Mouse (Mus musculus) midbrain, embryonic 14.5 days (tissue): Measurements from ENCODE around the gene Selp. TPM values are rescaled to one million over a fixed set of nuclear protein-coding genes. Genes with fewer than 3 reads are reported as not detected.
A peak's percentile ranks its signal among the peaks of the same experiment; 100 is the strongest.

Experiments
- ATAC-seq: fragments of 200-750 bp; cut with Nextera tagmentation; 2 replicates; pipeline ENCODE4 v1.8.0; 2017; ENCODE audit warnings: moderate number of reproducible peaks, moderate library complexity; ENCODE audit not compliant: low FRiP score, low TSS enrichment
- DNase-seq: peaks from one replicate; pipeline ENCODE4 v3.0.0-alpha.2; 2015
- H3K27ac ChIP-seq: fragments of 300-500 bp; sonication (generic); replicated peaks from 2 replicates; pipeline ENCODE4 v1.5.1; 2014; ENCODE audit warnings: mild to moderate bottlenecking, low read depth, low read length, moderate library complexity
- H3K27me3 ChIP-seq: fragments of 300-500 bp; sonication (generic); 2 replicates; pipeline ENCODE4 v1.6.1; 2014; ENCODE audit warnings: low read length, control low read depth, mixed read lengths; ENCODE audit not compliant: control insufficient read depth, insufficient read depth
- H3K36me3 ChIP-seq: fragments of 300-500 bp; sonication (generic); 2 replicates; pipeline ENCODE4 v1.6.1; 2014; ENCODE audit warnings: low read length, control low read depth; ENCODE audit not compliant: control insufficient read depth, insufficient read depth
- H3K4me1 ChIP-seq: fragments of 300-500 bp; sonication (generic); 2 replicates; pipeline ENCODE4 v1.6.1; 2014; ENCODE audit warnings: mild to moderate bottlenecking, antibody characterized with exemption, low read length, control low read depth; ENCODE audit not compliant: control insufficient read depth, insufficient read depth
- H3K4me2 ChIP-seq: fragments of 300-500 bp; sonication (generic); 2 replicates; pipeline ENCODE4 v1.6.1; 2014; ENCODE audit warnings: mild to moderate bottlenecking, low read length, moderate library complexity
- H3K4me3 ChIP-seq: fragments of 300-500 bp; sonication (generic); replicated peaks from 2 replicates; pipeline ENCODE4 v1.5.1; 2014; ENCODE audit warnings: low read depth, low read length
- H3K9ac ChIP-seq: fragments of 300-500 bp; sonication (generic); replicated peaks from 2 replicates; pipeline ENCODE4 v1.6.1; 2014; ENCODE audit warnings: mild to moderate bottlenecking, low read length, moderate library complexity
- H3K9me3 ChIP-seq: fragments of 300-500 bp; sonication (generic); 2 replicates; pipeline ENCODE4 v1.6.1; 2016; ENCODE audit warnings: low read length, control low read depth, mixed read lengths; ENCODE audit not compliant: control insufficient read depth
- WGBS: fragments of 180-500 bp; shearing (Covaris S2); extraction: QIAGEN DNeasy Blood & Tissue Kit; methylation state at CpG from one replicate; pipeline ENCODE4 v1.1.7; 2014; 5-methylcytosine and 5-hydroxymethylcytosine counted together
- polyA plus RNA-seq: library from polyadenylated mRNA; unstranded; fragments of >200 nt; fragmentation: Nextera tagmentation; extraction: Ambion mirVana; gene quantifications from 2 replicates; pipeline ENCODE4 v1.2.1, GENCODE M21; 2014

Selp gene
- polyA plus RNA-seq, 1 experiment from 2014 or later = not detected

DNA sequence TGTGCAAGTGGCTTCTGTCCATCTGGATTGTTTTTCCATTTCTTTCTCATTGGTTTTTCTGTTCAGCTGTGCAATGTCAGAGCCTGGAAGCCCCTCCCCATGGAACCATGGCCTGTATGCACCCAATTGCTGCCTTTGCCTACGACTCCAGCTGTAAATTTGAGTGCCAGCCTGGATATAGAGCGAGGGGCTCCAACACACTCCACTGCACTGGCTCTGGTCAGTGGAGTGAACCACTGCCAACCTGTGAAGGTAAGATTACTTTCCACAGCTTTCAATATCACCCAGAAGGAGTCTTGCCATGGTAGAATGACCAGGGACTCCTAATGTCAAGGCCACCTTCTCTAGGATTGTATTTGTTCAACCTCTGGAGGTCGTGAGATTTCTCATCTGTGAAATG lies 14.9 kb downstream of the Selp start:
- Histone ChIP-seq H3K4me1 (no peaks in the 10 kb centered on the region), H3K36me3 (no peaks in the 10 kb centered on the region), H3K27me3 (no peaks in the 10 kb centered on the region), H3K4me2 (no peak overlapping the region), H3K27ac (no peak overlapping the region), H3K4me3 (no peak overlapping the region), H3K9me3 (no peaks in the 10 kb centered on the region), H3K9ac (no peak overlapping the region)
- DNase-seq = no peak
- no peak for ATAC-seq
- 79% methylated on average over 3 of the region's 3 CpGs for WGBS

DNA sequence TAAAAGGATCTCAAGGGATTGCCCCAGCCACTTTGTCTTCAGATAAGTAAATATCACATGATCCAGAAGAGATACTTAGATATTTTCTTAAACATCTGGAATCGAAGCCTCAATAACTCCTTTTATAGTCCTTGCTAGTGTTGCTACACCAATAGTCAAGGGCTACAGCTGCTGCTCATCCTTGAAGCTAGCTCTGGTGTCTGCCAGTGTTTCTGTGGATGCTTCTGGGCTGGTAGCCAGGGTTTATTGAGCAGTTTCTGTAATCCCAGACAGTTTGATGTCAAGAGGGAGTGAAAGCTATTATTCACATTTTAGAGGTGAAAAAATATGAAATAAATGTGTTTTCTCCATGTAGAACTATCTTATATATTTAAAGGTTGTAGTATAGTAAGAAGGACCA lies 17.5 kb downstream of the Selp start:
- Histone ChIP-seq H3K27me3 (no peaks in the 10 kb centered on the region), H3K36me3 (no peaks in the 10 kb centered on the region), H3K4me2 (no peak overlapping the region), H3K9ac (no peak overlapping the region), H3K4me3 (no peak overlapping the region), H3K27ac (no peak overlapping the region), H3K4me1 (no peaks in the 10 kb centered on the region), H3K9me3 (no peaks in the 10 kb centered on the region)
- DNase-seq (no peak), ATAC-seq (no peak)
- whole genome bisulfite sequencing = 83% methylated on average over 1 of the region's 1 CpGs

DNA sequence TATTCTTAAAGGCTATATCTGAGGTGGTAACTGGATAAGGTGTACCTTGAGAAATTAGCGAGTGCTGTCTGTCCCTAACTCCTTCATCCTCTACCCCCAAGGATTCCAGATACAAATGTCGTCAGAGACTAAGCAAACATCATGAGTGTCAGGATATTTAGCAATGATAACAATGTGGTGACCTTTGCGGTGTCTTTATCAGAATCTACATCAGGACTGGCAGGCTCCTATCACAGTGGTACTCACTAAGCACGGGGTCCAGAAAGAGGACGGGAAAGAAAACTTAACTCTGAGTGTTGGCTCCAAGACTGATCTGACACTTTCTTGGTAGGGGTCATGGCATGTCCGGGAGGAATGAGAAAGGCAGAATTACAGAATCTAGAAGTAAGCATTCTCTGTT lies 19.0 kb downstream of the Selp start:
- Histone ChIP-seq H3K4me2 (no peak overlapping the region), H3K36me3 (no peaks in the 10 kb centered on the region), H3K4me3 (no peak overlapping the region), H3K9ac (no peak overlapping the region), H3K27me3 (no peaks in the 10 kb centered on the region), H3K4me1 (no peaks in the 10 kb centered on the region), H3K9me3 (no peaks in the 10 kb centered on the region), H3K27ac (no peak overlapping the region)
- ATAC-seq (no peak), DNase-seq (no peak)
- 92% methylated on average over 6 of the region's 6 CpGs for WGBS

DNA sequence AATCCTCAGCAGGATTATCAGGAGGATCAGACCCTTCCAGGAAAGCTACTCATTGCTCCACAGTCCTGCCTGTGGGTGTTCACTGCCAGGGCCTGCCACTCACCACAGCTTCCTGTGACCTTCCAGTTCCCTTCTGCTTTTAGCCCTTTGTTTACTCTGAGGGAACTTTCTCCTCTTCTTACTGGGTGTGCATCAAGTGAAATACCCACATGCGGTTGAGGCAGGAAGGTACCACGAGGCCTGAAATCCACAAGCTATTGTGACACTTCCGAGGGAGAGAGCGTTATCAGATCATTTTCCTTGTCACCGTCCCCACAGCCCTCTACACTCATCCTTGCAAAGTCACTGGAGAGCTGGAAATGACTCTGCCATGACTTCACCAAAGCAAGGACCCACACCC lies 20.3 kb downstream of the Selp start:
- WGBS = 76% methylated on average over 5 of the region's 5 CpGs
- no peaks in the 10 kb centered on the region for H3K4me1 ChIP-seq

DNA sequence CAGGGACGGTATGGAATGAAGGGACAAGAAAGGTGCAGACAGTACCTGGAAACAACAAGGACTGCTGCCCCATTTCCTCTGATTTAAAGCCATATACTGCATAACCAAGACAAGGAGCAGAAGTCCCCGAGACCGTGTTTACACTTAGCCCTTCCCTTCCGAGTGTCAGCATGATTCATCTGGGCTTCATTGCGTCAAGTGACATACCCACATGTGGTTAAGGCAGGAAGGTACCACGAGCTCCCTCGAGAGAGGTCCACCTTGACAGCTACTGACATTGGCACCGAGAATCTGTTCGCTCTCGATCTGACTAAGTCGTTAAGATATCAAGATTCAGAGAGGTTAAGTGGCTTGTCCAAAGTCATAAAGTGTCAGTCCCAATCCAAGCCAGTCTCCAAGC lies 20.9 kb downstream of the Selp start:
- no peaks in the 10 kb centered on the region for H3K4me1 ChIP-seq
- H3K4me3 ChIP-seq = no peak overlapping the region
- no peak overlapping the region for H3K4me2 ChIP-seq
- H3K27ac ChIP-seq = no peak overlapping the region
- H3K9ac ChIP-seq = no peak overlapping the region
- no peak for ATAC-seq
- no peak for DNase-seq
- no peaks in the 10 kb centered on the region for H3K9me3 ChIP-seq
- H3K27me3 ChIP-seq = no peaks in the 10 kb centered on the region
- 86% methylated on average over 11 of the region's 11 CpGs for WGBS
- no peaks in the 10 kb centered on the region for H3K36me3 ChIP-seq

More for the DNA sequence above, 20.3 kb downstream of the Selp start:
- ATAC-seq (no peak), DNase-seq (no peak)
- Histone ChIP-seq H3K9me3 (no peaks in the 10 kb centered on the region), H3K27me3 (no peaks in the 10 kb centered on the region), H3K4me3 (no peak overlapping the region), H3K27ac (no peak overlapping the region), H3K4me2 (no peak overlapping the region), H3K9ac (no peak overlapping the region), H3K36me3 (no peaks in the 10 kb centered on the region)

DNA sequence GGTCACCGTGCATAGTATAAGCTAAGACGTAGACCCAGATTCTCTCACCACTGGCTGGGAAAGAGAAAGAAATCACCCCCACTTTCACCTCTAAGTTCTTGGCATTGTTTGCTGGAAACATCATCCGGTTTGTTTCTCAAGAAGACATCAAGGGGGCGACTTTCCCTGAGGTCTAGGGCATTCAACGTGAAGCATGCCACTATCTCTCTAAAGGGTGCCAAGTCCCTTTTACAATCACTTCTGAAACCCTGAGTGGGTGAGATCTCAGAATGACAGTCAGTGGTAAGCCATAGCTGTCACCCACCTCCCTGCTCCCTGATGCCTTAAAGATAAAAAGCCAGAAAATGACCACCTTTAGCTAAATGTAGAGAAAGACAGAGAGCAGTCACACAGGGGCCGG lies 21.6 kb downstream of the Selp start:
- Histone ChIP-seq H3K4me3 (no peak overlapping the region), H3K9ac (no peak overlapping the region), H3K4me2 (no peak overlapping the region), H3K4me1 (no peaks in the 10 kb centered on the region), H3K27ac (no peak overlapping the region), H3K9me3 (no peaks in the 10 kb centered on the region), H3K36me3 (no peaks in the 10 kb centered on the region), H3K27me3 (no peaks in the 10 kb centered on the region)
- DNase-seq (no peak), ATAC-seq (no peak)
- WGBS = 78% methylated on average over 6 of the region's 6 CpGs

DNA sequence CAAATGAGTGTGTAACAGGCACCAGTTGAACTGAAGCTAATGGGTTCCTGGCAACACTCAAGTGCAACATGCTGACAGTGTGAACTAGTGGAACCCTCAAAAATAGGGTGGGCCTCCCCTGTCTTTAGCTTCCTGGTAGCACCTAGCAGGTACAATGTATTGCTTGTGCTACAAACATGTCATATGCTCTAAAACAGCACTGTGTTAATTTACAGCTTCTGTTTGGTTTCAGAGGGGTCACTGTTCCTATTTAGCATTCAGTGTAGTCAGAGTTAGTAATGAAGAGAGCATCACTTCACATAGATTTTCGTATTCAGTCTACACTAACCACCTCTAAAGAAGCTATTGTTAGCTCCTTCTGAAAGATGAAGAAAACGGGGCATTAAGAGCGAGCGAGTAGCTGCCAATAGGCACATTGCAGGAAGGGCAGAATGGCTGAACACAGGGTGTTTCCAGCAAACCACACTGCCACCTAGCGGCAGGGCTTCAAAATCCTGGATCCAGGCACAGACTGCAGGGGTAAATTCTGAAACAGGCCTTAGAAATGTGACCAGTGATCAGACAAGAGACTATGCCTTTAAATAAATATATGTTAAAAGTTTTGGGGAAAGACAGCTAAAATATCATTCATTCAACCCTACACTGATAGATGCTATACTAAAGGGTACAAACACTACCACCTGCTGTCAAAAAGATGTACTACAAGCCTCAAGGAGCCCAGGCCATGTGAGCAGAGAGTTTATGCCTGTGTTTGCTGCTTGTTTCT lies 23.5 kb downstream of the Selp start:
- Histone ChIP-seq H3K4me2 (no peak overlapping the region), H3K4me1 (no peaks in the 10 kb centered on the region), H3K9ac (no peak overlapping the region), H3K27me3 (no peaks in the 10 kb centered on the region), H3K4me3 (no peak overlapping the region), H3K9me3 (no peaks in the 10 kb centered on the region), H3K36me3 (no peaks in the 10 kb centered on the region), H3K27ac (no peak overlapping the region)
- WGBS = 7% methylated on average over 5 of the region's 5 CpGs
- DNase-seq = peak; percentile 84
- peak; percentile 74; the same call in 1 of the 2 replicates for ATAC-seq

DNA sequence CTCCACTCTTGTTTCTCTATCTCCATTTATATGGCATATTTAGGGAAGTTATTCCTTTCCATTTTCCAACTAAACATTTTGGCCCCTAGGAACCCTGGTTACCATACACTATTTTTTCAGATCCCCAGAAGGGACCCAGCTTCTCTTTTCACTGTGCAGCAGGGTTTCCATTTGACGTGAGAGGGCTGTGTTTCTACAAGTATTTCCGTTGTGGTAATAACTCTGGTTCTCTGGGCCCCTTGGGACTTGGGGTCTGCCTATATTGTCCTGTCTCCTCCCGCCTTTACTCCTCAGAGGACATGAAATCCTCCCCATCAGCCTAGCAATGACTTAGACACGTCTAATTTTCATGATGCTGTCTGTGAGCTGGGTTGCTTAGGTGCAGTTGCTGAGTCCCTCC lies 24.4 kb downstream of the Selp start:
- Histone ChIP-seq H3K27ac (no peak overlapping the region), H3K4me2 (no peak overlapping the region), H3K4me3 (no peak overlapping the region), H3K9me3 (no peaks in the 10 kb centered on the region), H3K4me1 (no peaks in the 10 kb centered on the region), H3K9ac (no peak overlapping the region), H3K36me3 (no peaks in the 10 kb centered on the region), H3K27me3 (no peaks in the 10 kb centered on the region)
- DNase-seq (no peak), ATAC-seq (no peak)
- WGBS = 79% methylated on average over 4 of the region's 4 CpGs

DNA sequence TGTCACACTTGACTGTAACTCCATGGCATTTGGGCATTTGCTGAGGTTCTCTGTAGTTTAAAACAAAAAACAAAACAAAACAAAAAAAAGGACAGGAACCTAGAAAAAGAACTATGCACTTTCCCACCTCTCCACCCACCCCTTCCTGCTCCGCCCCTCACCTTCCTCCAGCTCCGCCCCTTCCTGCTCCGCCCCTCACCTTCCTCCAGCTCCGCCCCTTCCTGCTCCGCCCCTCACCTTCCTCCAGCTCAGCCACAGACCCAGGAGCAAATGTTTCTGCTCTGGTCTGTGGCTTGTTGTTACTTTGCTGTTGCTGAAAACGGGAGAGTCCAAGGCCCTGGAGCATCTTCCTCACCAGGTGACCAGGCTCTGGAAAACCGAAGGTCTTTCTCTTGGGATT lies 34.0 kb downstream of the Selp start:
- no peaks in the 10 kb centered on the region for H3K9me3 ChIP-seq
- DNase-seq (no peak), ATAC-seq (0 out of 2 replicates have a peak, but pooled peaks have one; percentile 9)
- no peaks in the 10 kb centered on the region for H3K36me3 ChIP-seq
- H3K4me3 ChIP-seq = no peak overlapping the region
- H3K4me1 ChIP-seq = no peaks in the 10 kb centered on the region
- H3K27ac ChIP-seq = no peak overlapping the region
- 97% methylated on average over 7 of the region's 7 CpGs for WGBS
- H3K4me2 ChIP-seq = no peak overlapping the region
- no peak overlapping the region for H3K9ac ChIP-seq
- H3K27me3 ChIP-seq = no peaks in the 10 kb centered on the region
